Mouse (Mus musculus): ENCODE results near the gene Mark2.
"Not testable (repeated sequence)": the region's sequence is repeated elsewhere in the genome, so short reads cannot be mapped to it uniquely, and the experiment has no call there.

Mark2 gene

DNA sequence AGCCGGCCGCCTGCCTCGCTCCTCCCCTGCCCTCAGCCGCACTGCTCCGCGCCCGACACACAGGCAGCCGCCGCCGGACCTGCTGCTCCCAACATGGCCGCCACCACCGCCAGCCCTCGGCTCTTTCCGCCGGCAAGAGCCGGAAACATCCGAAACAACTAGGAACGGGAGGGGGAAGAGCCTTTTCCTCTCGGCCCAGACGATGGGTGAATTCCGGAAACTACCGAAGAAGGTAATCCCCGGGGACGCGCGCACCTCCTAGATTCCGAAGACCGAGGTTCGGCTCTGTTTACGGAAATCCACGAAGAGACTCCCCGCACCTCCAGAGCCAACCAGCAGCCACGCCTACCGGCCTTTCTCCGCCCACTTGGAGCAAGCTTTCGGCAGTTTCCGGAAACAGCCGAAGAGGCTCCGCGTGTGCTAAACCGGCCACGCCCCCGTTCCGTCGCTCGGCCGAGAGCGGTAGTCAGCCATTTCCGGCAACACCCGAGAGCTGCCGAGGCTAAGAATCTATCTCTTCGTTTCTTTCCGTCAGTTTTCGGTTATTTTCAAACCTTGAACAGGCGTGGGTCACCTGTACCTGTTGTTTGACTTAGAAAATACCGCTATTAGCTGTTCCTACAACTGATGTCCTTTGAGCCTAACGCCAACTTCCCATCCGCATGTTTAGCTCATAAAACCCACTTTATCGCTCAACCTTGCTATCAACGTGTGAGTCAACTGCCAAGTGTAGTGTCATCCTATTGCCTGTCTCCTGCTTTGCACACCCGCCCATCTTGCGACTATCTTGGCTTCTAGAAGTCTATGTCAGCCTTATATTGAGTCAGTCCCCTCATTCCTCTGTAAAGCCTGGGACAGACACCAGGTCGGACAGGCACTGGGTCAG lies at the start of gene Mark2:
Mark2 (minus strand) TSS at position 349 of the 886 bp plus-strand sequence.
- DNase-seq: peak; percentile 100

DNA sequence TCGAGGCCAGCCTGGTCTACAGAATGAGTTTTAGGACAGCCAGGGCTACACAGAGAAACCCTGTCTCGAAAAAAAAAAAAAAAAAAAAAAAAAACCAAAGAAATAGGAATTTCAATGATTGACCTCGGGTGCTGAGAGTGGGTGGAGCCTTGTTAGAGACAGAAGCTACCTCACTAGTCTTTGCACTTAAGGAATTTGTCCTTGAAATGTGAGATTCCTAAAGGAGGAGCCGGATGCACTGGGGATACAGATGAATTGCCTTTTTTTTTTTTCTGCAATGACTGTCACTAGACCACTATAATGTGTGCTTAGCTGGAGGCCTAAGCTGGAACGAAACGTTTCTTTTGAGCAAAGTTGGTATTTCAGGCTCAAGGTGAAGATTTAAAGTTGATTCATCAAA lies 46.8 kb upstream of the Mark2 start:
- no peak for DNase-seq

DNA sequence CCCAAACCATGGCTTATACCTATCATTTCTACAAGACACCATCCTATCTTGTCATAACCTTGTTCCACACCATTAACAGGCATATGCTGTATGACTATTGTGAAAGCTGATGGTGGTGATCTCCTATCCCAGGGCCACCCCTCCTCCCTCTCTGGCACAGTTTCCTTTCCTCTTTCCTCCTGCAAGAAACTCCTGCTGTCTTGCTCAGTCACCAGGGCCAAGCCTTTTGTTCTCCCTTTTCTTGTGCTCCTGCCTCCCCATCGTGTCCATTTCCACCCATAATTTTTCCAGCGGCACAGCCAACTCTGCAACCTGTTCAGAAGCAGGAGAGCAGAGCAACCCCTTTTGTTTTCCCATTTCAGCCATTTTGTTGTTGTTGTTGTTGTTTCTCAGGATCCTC lies 44.4 kb upstream of the Mark2 start:
- DNase-seq: no peak

DNA sequence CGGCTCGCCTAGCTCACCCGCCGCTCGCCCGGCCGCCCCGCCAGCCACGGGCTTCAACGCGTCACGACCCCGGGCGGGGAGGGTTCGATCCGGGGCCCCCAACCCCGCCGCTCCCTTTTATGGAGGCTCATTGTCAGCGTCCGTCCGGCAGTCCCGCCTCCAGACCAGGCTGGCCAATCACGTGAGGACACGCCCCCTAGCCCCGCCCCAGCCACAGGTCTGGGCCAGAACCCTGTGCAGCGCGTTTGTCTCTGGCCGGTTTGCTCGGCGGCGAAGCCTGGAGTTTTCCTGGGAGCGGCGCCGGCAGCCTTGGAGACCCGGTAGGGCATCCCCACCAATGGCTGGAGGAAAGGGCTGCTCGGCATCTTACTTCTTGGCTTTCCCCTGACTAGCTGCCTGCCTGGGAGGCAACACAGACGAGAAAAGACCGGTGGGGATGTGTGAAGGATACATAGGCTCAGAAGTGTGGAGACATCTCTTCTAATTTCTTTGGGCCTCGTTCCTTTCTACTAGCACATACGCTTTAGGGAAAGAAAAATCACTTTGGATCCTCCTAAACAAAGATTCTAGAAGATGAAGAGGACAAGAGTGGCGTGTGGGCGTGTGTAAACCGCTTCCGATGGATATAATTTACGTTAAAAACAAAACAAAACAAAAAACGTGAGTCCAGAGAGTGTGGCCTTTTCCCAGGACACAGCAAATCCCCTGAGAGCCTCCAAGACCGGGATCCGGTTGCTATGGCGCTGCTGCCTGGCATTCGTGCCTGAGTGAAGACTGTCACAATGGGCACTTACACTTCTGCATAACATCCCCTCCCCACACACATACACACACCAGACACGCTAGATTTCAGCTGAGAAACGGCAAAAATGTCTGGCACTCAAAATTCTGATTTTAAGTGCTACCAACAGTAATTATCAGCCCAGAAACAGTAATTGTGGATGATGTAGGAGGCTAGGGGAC lies 41.5 kb upstream of the Mark2 start, which contains the start of gene Spindoc:
Spindoc (minus strand) TSS at position 92 of the 963 bp plus-strand sequence.
- DNase-seq: peak; percentile 99 to 100

DNA sequence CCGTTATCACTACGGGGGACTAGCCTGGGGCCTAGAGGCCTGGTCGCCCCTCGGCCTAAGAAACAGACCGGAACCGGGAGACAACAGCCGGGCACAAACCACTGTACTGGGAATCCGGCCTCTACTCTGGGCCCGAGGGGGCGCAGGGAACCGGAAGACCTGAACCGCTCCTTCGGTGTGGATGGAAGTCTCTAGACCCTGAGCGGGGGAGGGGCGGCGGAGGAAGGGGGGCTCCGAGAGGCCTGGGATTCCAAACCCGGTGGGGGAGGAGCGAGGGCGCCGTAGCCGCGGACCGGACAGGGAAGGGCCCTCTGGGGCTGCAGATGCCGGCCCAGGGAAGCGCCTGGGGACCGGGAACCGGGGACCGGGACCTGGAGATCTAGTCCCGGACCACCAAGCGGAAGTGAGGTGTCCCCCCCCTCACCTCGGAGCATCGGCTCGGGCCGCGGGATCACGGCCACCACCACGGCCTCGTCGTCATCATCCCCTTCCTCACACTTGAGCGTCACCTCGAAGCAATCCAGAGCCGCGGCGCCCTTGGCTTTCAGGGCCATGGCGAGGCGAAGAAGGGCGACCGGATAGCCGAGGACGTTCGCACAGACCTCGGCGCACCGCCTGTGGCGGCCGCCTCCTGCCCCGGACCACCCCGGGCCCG lies 40.7 kb upstream of the Mark2 start:
- peak; percentile 74 to 83 for DNase-seq

DNA sequence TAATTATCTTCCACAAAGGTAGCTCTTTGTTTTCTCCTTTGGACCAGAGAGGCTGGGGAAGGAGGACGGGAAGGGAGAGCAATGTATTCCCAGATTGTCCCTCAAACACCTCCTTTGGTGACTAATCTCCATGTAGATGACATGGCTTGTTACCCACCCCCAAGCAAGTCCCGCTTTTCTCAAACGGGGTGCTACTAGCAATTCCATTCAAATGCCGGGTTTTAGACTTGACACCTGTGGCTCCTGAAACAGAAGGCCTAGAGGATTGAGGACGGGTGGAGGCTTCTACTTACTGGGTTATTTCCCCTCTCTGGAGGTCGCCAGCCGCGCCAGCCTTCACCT lies 40.2 kb upstream of the Mark2 start:
- no peak for DNase-seq

DNA sequence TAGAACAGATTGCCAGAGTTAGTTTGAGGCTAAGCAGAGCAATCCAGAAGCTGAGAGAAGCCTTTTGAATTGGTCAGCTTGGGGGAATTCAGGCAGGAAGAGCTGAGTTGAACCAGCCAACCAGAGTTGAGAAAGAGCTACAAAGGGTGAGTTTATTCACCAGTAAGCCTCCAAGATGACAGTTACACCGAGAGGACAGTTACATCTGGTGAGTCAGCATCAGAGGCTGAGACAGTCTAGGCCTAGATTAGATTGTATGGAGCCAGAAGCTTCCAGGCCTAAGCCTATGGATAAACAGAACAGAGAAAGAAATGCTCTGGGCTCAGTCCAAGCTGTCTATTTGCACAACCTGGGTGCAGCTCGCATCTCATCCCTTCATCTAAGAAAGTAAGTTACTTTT lies 36.0 kb upstream of the Mark2 start:
- DNase-seq: no peak

DNA sequence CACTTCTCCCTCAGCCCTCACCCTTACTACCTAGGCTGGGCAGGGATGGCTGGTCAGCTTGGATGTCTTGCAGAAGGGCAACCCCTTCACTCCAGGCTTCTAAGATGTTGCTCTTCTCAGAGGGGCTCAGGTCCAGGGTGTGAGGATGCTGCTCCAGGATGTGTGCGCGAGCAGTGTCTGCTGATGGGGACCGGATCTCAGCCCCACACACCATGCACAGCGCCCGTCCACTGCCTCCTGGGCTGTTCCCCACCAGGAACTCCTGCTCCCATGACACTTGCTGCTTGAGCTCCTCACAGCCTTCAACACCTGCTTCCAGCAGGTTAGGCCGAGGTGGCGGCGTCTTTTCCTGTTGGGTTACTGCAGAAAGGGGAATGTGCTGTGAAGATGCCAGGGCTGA lies 32.8 kb upstream of the Mark2 start:
- DNase-seq: no peak

DNA sequence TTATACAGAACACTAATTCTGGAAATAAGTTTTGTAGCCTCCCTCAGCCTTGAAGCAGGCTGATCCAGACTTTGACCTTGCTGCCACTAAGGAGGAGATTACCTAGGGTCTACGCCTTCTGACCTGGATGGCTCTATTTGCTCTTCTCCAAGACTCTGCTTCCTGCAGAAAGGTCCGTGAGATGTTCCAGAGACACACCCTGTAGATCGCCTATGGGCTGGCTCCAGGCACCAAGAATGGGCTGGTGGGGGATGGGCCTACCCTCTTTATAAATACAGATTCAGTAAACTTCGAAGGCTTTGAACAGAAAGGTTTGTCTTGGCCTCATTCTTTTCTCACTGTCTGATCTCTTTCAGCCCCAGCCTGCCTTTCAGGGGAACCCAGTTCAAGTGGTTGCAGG lies 27.8 kb upstream of the Mark2 start:
- not testable (repeated sequence) for DNase-seq

DNA sequence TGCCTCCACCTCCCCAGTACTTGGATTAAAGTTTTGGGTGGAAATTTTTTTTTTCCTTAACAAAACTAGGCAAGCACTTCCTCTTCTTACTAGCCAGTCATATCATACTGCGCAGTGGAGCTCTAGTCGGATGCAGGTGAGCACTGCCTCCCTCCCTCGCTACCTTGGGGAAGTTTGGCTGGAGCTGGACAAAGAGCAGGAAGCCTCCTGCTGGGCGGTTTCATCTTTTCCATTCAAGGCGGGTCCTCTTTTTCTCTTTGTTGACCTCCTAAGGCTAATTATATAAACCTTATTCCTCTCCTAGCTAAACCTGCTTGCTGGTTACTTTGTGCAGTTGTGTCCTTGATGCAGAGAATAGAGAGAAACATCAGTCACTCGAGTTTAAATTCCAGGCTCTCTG lies 12.0 kb upstream of the Mark2 start:
- no peak for DNase-seq

DNA sequence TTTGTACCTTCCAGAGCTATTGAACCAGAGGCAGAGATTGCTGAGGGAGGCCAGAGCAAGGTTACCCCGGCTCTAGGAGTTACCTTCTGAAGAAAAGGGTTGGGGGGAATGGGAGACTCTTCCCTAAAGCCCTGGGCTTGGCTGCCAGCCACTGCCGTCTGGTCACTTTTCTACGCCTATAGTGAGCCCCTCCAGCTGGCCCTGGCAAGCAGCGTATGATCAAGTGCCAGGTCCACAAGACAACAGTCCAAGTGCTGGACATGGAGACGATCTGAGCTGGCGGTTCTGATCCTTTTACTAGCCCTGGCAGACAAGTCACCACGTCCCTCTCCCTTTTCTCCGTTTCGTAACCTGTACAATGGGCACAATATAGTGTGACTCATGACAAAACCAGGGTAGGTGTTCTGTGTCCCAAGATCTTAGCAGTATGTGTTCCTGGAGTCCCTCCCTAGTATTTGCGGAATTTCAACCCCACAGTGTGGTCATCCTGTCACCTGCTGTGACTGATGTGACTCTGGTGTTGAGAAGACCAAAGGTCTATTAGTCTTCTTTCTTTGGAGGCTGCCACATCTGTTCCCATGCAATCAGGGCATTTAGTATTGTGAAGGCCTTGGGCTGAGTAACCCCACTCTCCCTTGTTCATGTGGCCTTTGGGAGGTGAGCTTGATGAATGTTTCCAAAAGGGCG lies 11.3 kb upstream of the Mark2 start:
- peak; percentile 86 to 89 for DNase-seq

DNA sequence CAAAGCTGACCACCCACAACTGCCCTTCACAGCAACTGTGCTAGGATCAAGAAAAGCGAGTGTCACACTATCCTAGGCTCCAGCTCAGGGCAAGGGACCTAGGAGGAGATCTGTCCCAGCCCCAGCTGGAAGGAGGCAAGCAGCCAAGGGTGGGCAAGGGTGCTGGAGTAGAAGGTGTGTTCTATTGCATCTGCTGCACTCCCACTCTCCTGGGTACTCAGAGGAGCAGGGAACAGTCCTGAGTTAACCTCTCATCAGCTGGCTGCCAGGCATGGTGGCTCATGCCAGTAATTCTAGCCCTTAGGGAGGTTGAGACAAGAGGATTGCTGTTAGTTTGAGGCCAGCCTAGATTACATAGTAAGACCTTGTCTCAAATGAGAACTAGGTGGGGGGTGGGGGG lies 8.3 kb upstream of the Mark2 start:
- DNase-seq: peak; percentile 46 to 62

DNA sequence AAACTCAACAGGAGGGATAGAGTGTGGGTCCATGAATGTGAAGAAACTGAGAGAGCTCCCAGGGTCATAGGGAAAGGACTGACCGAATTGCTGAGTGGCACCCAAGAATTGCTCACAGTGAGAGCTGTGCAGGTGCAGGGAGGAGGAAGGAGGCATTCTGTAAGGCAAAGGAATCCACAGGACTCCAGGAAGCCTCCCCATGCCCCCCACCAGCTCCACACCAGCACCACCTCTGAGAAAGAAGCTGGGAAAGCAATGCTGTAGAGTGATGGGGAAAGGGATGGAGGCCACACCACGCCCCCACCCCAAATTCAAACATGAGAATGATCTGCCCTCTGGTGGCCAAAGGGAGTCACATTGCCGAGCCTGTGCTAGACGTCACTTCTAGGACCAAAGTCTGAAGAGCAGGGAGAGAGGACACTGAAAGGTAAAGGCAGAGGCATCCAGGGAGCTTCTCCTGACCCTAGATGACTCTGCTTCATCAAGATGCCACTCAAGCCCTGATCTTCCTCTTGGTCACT lies 3.6 kb upstream of the Mark2 start:
- peak; percentile 77 to 82 for DNase-seq

DNA sequence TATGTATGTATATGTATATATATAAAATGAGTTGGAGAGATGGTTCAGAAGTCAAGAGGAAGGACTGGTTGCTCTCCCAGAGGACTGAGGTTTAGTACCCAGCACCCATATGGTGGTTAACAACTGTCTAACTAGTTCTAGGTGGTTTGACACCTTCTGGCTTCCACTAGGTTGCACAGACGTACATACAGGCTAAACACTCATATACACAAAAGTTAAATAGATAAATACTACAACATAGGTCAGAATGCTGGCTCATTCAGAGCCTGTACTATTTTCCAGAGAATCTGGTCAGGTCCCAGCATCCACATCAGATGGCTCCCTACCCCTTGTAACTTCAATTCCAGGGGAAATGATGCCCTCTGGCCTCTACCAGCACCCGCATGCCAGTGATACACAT lies 986 bp upstream of the Mark2 start:
- DNase-seq: no peak

DNA sequence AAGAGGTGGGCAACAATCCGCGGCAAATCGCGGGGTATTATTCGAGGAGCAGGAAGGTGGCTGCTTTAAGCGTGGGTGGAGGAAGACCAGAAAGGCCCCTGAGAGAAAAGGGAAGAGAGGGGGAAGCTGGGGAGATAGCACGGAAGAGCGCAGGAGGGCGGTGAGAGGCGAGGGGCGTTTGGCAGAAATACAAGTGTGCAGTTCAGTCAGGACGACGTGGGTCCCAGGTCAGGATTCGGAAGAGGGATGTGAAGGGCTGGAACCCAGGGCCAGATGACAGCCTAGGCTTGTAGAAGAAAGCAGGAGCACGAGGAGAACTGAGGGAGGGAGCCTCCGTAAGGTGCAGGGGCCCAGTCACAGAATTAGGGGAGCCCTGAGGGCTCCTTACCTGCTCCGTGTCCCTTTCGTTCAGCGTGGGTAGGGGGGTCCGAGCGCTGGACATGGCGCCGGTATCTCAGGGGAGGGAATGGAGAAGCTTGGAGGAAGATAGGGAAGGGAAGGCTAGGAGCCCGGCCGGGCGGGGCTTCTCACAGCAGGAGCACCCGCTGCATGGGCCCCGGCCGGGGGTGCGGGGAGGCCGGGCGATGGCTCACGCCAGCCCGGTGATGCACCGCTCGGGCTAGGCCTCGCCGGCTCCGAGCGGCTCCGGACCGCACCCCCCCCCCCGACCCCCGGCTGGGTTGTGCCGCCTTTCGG lies 732 bp downstream of the Mark2 start:
- DNase-seq: no peak

DNA sequence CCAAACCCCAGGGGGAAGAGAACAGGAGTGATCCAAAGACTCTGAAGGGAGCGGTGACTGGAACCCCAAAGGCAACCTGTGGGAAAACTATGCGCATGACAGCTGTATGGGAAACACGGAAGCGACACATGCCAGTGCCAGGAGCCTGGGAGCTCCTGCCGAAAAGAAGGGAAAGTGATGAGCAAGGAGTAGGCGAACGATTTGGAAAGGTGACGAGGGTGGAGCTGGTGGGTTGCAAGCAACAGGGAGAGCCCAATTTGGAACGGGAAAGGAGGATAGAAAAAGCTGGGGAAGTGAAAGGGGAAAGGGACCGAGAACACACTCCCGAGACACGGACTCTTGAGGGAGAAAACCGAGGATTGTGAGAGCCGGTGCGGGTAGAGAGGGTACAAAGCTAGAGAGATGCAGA lies 1.3 kb downstream of the Mark2 start:
- DNase-seq: peak; percentile 40 to 48

DNA sequence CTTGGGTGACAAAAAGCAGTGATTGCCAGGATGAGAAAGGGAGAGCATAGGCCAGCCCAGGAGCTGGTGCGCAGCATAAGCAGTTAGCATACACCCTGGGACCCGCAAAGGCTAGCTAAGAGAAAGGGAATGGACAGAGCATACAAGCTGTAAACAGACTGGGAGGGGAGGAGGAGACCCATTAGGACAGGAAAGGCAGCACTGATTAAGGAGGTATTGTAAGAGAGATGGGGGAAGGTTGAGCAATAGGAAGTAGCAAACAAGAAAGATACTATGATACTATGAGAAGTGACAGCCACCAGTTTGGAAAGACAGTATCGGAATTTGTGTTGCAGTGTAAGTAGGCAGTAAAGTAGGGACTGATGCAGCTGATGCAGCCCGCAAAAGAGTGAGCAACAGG lies 1.8 kb downstream of the Mark2 start:
- no peak for DNase-seq

DNA sequence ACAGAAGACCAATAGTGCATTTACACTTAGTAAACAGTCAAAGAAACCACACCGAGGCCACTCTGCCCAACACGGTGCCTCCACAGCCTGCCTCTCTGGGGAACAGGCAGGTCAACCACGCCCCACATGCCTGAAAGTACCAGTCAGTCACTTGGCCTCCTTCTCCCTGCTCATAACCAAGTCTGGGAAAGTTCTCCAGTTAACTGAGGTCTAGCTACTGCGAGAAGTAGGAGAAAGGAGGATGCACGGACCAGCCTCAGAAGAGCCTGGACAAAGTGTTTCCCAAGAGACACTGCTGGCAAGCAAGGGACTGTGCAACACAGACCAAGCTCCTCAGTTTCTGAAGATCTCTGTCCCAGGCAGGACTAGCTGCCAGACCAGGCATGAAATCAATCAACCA lies 2.6 kb downstream of the Mark2 start:
- DNase-seq: no peak

DNA sequence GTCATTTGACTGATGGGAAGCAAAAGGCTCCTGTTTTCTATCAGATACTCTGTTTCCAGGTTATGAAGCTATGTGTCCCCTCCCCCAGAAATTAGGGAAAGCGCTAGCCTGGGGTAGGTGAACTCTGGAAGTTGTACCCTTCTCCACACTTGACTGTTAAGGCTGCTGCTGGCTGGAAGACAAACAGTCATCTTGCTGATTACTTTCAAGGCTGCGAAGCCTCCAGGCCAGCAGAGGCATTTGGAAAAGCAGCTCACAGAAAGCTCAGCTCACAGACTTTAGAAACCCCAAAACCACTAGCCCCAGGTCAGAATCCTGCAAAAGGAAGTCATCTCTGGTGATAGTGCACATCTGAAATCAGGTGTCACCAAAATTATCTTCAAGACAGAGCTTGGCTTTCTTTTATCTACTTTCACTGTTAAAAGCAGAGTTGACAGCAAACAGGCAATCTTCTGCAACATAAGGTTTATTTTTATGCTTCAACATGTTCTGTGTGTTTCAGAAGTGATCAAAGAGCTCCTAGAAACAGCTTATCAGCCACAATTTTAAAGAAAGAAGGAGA lies 3.8 kb downstream of the Mark2 start:
- DNase-seq: no peak

DNA sequence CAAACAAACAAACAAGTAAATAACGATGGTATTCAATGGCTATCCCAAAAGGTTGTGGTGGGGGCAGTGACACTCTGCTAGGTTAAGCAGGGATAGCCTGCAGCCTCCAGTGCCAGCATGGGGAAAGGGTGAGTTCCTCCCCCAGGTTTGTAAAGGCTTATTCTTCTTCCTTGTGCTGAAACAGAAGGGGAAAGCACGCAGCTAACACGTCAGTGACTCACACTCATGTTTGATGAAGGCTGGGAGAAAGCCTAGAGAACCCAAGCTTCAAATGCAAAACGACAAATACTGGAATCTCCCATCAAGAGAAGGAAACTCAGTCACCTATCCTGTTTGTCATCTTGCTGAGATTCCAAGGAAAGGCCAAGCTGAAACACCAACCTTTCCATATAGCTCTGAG lies 6.0 kb downstream of the Mark2 start:
- DNase-seq: no peak

DNA sequence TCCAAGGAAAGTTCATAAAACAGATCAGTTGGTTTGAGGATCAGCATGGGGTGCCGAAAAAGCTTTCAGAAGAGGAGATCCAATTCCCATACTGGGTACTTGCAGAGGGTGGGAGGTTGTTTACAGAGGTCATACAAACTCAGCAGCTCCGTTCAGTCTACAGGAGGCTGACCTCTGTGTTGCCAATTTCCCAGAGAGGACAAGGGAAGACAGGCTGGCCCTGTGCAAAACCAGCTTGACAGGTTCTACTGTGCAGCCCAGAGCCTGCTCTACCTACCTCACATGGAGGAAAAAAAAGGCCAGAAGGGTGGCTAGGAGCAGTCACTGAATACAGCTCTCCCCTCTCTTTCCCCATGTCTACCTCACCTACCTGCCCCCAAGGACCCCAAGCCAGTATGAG lies 7.6 kb downstream of the Mark2 start:
- DNase-seq: no peak

Data from cerebellum, postnatal 14 days (tissue).